Mouse (Mus musculus): ENCODE data around the gene Rtl10. TPM values are rescaled to one million over a fixed set of nuclear protein-coding genes. Genes with fewer than 3 reads are reported as not detected.
"Not testable (repeated sequence)": the region's sequence is repeated elsewhere in the genome, so short reads cannot be mapped to it uniquely, and the experiment has no call there.

Gene Rtl10
- total RNA-seq, 2 experiments from 2014 or later = 3.9 to 4.1 TPM

DNA sequence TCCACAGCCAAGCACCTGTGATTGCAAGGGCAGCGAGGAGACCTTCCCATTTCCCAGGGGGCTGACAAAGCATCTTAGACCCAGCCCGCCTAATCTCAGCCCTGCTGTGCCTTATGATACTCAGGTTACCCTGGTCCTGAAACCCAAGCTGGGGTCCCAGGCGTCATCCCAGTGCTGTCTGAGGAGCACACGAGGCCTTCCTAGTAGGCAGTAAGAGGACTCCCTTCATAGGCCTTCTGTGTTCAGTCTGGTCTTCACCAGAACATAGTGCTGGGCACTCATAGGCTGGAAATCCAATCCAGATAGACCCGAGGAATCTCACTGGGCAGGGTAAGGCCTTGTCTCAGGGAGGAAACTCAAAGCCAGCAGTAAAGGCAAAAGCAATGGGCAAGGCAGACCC lies 14.9 kb upstream of the Rtl10 start:
- DNase-seq = no peak

DNA sequence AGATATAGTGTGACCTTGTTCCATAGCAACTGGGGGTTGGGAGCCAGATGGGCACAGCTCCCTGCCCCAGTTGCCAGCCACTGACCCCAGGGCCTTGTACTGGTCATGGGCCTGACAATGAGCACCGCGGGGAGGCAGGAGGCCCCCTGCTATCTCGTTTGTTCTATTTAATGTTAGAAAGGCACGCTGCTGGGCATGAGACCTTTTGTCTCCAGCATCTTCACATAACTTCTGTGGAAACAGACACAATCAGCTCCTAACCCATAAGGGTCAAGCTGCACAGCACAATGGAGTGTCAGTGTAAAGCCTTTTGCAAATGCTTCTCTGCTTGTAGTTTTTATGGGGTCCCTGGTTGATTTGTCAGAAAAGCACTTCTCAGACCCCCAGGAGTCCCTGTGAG lies 14.3 kb upstream of the Rtl10 start:
- no peak for DNase-seq

DNA sequence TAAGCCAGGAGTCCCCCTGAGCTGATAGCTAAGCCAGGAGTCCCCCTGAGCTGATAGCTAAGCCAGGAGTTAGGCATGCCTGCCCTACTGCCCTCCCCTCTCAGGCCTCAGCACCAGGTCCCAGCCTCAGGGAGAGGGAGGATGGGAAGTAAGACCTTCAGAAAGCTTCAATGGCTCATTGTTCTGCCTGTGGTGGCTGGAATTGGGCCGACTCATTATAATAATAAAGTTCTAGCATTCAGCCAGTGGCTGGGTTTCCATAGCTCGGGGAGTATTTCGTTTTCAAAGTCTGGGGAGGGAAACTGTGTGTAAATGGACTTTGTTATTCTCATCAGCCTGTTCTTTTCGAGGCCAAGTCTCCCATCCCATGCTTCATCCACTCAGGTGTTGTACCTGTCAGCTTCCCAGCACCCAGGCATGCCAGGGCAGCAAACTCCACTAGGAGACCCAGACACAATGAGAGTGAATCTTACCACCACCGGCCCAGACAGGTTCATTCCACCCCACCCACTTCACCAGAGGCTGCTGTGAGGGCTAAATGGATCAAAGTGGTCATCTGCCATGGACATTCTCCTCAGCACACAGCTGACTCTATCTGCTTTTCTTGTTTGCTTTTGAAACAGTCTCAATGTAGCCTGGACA lies 13.8 kb upstream of the Rtl10 start:
- no peak for DNase-seq

DNA sequence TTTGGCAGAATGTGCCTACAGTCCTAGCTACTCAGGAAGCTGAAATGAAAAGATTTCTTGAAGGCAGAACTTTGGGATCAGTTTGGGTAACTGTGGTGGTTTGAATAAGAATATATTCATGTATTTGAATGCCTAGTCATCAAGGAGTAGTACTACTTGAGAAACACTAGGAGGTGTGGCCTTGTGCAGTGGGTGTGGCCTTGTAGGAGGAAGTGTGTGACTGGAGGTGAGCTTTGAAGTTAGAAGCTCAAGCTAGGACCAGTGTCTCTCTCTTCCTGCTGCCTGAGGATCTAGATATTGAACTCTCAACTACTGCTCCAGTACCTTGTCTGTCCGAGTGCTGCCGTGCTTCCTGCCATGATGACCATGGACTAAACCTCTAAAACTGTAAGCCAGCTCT lies 12.6 kb upstream of the Rtl10 start:
- no peak for DNase-seq

DNA sequence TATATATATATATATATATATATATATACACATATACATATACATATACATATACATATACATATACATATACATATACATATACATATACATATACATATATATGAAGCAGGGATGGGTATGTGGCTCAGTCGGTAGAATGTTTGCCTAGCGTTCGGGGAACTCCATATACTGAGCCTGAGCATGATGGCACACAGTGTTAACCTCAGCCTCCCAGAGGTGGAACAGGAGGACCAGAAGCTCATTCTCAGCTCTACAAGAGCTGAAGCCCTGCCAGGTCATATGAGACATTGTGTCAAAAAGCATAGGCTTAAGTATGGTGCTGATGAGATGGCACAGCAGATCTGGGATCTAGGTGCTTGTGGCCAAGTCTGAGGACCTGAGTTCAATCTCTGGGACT lies 8.4 kb upstream of the Rtl10 start:
- no peak for DNase-seq

DNA sequence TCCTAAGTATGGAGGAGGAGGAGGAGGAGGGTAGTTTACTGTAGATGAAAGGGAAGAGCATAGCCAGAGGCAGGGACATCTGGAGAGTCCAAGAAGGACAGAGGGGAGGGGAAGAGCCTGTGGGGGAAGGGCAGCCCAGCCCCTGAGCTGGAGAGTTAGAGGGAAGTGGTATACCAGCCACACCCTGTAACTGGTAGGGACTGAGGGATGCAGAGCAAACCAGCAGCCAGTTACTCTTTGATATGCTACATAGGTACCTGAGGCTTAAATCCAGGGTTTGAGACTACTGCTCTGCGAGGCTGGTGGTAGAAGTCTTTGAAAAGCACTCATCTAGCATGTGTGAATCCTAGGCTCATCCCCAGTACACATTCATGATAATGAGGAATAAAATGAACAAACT lies 7.8 kb upstream of the Rtl10 start:
- DNase-seq = no peak

DNA sequence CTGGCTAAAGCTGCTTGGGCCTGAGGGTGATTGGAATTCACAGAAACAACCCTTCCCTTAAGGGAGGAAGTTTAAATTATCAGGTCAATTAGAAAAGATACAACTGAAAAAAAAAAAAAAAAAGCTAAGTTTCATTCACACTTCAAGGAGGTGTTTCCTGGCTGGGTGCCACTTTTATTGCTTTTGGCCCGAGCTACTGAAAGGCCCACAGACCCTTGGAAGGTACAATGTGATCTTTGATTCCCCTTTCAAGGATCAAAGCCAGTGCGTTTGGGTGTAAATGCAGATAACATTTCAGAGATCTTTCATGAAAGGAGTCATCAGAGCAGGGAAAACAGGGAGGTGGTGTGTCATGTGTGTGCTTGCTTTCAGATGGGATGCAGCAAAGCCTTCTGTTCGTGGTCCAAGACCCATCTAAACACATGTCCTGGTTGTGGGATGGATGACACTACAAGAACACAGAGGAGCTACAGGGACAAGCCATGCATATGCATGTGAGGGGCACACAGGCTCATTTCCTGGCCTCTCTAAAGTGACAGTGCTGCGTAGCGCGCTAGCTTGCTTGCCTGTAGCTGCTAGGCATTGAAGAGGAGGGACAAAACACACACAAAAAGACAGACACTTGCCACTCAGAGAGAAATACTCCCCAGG lies 711 bp upstream of the Rtl10 start:
- peak; percentile 14 to 70 for DNase-seq

DNA sequence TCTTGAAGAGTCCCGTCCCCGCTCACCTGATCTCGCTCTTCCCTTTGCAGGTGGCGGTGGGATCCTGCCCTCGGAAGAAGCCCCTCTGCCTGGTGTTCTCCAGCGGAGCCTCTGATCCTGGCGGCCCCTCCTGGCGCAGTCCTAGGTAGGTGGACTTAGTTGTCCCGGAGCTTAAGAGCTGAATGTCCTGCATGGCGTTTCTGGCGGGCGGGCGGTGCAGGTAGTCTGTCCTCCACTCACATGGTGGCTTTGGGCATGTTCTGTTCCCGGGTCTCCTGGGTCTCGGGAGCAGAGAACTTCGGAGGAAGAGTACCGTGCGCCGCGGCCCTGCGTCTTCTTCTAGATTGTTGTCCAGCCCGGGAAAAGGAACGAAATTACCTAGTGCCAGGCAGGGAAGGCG lies 295 bp downstream of the Rtl10 start:
- DNase-seq = peak in 1 of 2 experiments; percentile 41

DNA sequence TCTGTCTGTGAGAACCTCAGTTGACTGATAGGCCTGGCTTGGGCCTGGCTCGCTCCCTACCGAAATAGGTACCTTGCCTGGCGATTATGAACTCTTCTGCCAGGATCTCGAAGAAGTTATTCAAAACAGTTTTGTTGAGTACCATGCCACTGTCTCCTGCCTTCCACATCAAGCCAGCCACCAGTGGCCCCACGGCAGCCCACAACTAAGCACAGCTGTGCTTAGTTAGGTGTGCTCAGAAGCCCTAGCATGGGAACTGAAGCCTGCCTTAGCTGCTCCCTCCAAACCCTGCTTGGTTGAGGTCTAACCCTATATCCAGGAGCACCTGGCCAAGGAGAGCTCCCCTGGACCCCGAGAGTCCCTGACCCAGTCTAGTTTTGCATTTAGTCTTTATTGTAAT lies 2.8 kb downstream of the Rtl10 start:
- no peak for DNase-seq

DNA sequence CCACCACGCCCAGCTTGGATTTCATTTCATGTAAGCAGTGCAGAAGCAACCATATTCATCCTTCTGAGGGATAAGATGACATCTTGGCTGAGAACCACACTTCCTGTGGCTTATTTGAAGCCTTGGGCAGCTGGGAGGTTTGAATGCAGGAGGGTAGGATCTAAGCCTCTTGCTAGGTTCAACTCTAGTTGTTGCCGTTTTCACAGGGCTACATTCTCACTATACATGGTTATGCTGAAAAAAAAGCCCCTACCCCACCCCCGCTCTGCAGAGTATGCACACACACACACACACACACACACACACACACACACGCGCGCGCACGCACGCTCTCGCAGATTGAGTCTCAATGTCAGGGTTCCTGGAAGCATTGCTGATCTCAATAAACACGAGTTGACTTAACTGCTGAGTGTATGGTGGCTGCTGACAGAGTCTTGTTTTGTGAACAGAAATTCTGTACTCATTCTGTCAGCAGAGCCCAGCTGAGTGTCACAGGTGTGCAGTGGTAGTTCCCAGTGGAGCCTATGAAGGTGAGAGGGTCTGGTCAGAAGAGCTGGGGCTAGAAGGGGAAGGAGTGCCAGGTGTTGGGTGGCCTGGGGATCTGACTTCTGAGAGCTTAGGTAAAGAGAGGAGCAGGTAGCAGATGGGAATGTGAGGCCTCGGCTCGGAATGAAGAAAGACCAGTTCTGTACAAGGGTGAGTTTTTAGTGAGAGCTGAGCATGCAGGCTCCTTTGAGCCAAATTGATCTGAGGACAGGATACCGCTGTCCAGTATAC lies 5.1 kb downstream of the Rtl10 start:
- no peak for DNase-seq

DNA sequence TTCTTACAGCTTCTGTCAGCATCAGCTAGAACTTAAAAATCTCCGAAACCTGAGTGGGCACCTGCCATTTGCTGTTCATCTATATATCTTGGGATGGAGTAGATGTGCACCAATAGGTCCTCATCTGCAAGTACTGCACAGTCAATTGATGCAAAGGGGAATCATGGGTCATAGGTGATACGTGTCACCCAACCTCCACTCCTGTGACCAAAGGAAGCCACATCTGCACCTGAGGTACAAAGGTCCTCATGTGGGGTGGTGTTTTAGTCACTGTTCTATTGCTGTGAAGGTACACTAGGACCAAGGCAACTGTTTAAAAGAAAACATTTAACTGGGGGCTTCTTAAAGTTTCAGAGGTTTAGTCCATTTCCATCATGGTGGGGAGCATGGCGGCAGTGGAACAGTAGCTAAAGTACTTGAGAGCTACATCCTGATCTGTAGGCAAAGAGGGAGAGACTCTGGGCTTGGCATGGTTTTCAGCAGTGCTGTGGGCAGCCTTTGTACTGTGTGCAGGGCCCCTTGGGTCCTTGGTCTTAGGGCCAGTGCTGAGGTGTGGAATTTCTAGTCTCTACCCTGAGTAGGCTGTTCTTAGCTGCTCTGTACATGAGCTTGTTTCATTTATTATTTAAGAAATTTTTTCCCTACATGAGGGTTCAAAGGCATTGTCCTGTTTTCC lies 8.0 kb downstream of the Rtl10 start:
- no peak for DNase-seq

DNA sequence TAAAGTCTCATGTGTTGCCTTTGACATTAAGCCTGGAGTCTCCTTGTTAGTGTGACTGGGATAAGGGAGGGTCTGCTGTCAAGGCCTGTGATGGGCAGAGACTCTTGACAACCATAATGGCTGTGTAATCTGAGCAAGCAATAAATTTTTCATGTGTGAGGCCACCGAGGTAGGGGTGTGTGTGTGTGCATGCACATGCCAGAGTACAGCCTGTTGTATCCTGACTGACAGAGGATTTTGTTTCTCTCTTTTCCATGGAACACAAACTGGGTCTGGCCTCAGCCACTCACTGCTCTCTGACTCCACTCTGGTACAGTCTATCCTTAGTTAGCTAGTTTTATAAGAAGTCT lies 8.5 kb downstream of the Rtl10 start:
- no peak for DNase-seq

DNA sequence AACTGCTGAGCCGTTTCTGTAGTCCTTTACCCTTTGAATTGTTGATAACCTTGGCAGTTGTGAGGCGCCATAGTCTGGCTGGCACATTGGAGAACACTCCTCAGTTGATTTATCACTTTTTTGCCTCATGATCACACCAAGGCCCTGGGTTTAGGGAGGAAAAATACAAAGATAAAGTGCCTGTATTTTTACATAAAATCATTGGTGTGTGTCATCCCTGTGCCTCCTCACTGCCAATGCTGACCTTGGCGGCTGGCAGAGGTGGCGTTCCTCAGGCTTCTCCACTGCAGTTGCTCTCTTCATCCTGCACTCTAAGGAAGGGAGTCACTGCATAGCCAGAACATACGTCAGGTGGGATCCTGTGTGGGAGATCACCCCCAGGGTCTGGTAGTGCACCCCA lies 13.0 kb downstream of the Rtl10 start:
- no peak for DNase-seq

DNA sequence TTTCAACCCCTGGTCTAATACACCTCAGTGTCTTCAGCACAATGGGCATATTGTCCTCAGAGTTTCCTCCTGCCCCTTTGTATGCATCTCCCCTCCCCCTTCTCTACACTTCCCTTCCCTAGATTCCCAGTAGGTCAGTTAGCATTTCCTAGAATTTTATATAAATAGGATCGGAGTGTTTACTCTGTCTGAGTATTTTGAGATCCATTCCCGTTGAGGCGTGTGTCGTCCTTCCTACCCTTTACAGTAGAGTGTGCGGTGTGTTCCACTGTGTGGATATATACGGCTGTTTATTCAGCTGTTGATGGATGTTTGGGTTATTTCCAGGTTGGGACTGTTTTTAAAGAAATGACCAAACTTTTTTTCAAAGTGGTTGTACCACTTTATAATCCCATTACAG lies 14.8 kb downstream of the Rtl10 start:
- DNase-seq = no peak

DNA sequence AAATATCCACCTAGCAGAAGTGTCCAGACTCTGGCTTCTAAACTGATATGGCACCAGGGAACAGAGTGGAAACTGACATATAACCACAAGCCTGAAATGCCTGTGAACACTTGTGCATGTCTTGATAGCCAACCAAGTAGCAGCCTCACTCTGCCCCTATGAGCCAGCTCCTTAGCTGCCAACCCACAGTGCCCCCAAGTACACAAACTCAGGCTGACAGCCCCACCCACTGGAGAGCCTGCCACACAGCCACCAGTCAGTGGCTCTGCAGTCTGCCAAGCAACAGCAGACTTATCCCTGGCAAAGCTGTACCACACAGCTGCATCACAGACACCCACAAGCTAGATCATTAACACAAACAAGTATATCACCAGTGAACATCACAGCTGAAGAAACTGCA lies 19.4 kb downstream of the Rtl10 start:
- no peak for DNase-seq

DNA sequence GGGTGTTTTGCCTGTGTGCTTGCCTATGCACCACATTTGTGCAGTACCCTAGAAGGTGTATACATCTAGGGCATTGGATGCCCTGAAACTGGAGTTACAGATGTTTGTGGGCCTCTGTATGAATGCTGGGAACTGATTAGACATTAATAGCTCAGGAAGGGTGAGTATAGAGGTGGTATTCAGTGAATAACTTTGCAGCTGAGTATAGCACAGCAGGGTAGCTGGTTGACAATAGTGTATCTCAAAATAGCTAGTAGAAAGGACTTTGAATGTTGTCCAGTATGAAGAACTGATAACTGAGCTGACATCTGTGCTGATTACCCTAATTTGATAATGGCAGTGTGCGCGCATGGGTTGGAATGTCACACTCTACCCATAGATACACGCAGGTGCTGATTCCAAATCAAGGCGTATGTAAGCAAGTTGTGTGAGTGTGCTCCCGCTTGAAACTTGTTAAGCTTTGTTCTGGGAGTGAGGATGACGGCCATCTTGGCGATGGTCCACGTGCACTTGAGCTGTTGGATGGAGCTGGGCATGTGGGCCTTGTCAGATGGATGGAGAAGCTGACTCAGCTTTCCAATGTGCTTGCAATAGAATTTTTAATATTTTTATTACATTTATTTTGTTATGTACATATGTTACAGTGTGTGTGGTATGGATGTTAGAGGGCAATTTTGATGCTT lies 25.0 kb downstream of the Rtl10 start:
- peak; percentile 49 to 63 for DNase-seq

DNA sequence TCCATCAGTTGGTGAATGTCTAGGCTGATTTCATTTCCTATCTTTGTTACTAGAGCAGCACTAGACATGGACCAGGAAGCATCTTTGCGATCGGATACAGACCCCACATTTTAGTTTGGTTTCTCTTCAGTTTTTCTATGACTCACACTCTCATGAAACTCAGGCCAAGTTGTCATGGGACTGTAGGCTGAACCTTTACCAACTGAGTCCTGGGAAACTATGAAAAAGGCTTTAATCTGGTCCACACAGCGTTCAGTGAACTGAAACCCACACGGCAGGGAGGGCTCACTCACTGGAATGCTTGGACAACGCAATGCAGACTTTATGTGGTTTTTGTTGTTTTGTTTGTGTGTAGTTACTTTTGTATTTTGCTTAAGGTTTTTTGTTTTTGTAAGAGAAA lies 30.0 kb downstream of the Rtl10 start:
- no peak for DNase-seq

DNA sequence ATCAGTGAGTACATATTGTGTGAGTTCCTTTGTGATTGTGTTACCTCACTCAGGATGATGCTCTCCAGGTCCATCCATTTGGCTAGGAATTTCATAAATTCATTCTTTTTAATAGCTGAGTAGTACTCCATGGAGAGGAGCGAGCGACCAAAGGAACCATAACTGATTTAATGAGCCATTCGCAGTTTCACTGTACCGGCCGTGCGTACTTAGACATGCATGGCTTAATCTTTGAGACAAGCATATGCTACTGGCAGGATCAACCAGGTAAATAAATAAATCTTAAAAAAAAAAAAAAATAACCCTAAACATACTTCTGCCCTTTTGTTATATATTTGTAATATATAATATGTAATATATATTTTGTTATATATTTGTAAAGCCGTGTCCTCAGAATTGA lies 34.4 kb downstream of the Rtl10 start:
- not testable (repeated sequence) for DNase-seq

DNA sequence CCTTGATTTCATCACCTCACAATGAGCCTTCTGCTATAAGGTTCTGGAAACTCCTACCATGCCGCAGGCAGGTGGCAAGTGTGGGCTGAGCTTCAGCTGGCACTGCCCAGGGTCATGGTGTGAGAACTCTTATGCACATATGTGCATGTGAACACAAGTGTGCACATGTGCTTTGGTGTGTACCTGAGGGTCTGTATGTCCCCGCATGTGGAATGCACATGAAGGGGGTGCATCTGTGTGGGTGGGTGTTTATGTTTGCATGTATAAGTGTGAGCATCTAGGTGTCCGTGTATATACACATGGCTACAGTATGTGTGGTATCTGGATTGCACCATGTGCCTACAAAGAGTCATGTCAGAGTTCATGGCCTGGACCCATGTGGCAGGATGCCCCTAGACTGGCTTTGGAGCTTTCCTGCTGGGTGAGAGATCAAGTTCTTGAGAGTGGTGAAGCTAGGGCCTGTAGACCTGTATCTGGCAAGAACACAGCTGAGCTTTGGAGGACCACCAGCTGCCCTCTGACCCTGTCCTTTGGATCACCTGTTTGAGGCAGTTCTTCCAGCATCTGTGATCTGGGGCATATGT lies 38.8 kb downstream of the Rtl10 start:
- DNase-seq = no peak

DNA sequence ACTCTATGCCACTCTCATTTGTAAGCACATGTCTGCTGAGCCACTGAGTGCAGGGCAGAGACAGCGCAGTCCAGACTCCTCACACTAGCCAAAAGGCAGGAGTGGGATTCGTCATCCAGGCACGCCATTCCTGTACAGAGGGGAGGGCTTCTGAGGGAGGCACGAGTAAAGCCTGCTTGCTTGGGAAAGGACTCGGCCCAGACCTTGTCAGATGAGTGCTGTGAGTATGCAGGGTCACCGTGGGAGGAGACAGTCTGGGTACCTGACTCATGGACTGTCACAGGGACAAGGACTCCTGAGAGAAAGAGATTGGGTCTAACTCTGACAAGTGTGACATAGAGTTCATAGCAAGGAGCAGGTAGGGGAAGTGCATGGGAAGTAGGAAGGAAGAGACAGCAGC lies 40.6 kb downstream of the Rtl10 start:
- no peak for DNase-seq

DNA sequence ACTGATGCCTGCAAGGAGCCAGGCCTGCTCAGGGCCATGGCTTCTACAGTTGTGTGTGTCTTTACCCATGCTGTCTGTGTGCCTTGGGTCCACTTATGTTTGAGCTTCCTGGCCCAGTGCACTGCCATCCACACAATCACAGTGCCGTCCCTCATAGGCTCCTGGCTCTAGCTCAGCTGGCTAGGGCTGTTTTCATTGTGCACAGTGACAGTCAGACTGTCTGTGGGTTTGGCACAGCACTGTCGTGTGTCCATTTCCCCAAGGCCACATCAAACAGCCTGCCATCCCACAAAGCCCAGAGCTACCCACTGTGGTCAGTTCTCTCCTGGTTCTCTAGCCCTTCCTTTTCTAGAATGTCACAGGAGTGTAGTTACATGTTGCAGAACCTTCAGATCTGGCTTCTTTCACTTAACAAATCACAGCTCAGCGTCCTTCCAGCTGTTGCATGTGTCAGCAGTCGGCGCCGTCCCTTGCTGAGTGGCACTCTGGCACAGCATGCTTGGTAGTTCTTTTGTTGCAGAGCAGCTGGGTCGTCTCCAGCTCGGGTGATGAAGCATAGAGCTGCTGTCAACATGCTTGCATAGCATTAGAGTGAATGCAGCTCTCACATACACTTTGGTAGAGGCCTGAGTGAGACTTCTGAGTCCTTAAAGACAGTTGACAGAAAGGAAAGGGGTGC lies 44.6 kb downstream of the Rtl10 start:
- no peak for DNase-seq

DNA sequence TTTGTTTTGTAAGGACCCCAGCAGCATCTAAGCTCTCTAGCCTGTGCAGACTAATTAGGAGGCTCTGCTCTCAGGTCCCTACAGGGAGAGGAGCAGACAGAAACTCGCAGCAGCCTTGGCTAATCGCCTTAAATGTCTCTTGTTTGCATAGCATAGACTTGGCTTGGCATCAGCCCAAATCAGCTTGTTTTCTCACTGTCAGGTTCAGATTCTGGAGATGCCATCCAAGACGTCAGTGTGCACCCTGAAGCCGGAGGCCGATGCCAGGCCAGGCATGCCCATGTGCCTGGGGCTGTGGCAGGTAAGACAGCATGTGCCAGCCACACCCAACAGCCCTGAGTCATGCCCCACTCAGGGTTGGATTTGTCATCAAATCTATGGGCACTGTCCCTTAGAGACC lies 49.2 kb downstream of the Rtl10 start:
- no peak for DNase-seq
